Mouse (Mus musculus): Measurements from ENCODE around the gene Tmem253. TPM values are rescaled to one million over a fixed set of nuclear protein-coding genes. Genes with fewer than 3 reads are reported as not detected.
A peak's percentile ranks its signal among the peaks of the same experiment; 100 is the strongest.

Tmem253 gene
- total RNA-seq (2014; rRNA removed; ENCODE audit: low replicate concordance), result 0.57 TPM in 1 of 2 replicates, not detected in the other
- polyA plus RNA-seq (2015; fragmentation: Nextera tagmentation; extraction: Ambion mirVana), result 0.18 and 1.0 TPM in 2 replicates

- Histone ChIP-seq H3K27ac (ENCODE audit: low read depth) (peak within 1 kb of the TSS; percentile 99), H3K4me1 (ENCODE audit: control insufficient read depth, insufficient read depth) (peaks cover 31% of the 10 kb centered on the region), H3K4me2 (ENCODE audit: low read depth, low read length) (peak within 1 kb of the TSS; percentile 87), H3K9ac (replicated peaks; ENCODE audit: low read depth, low read length) (peak within 1 kb of the TSS; percentile 97), H3K36me3 (replicated peaks; ENCODE audit: control insufficient read depth, insufficient read depth, low read length) (no peaks in the 10 kb centered on the region), H3K4me3 (ENCODE audit: low read depth, low read length) (peak within 1 kb of the TSS; percentile 86), H3K9me3 (replicated peaks; ENCODE audit: control insufficient read depth, low read length) (no peaks in the 10 kb centered on the region), H3K27me3 (ENCODE audit: control insufficient read depth, insufficient read depth, low read length) (no peaks in the 10 kb centered on the region)
- TF ChIP-seq EP300 (IDR thresholded peaks at IDR 0.05; ENCODE audit: low read depth) (no peak), CTCF (IDR thresholded peaks at IDR 0.05; ENCODE audit: low read depth) (no peak)
- DNase-seq (ENCODE audit: low spot score) (peak; percentile 43), ATAC-seq (ENCODE audit: insufficient read depth, low read depth) (no peak)
- WGBS, result 19% methylated on average over 6 of the region's 6 CpGs
These were observed at the start of gene Tmem253 for GRCm38 (mm10) chr14:52015445-52016100. TSS of gene Tmem253 (plus strand) at chr14:52015658.

- WGBS, result 77% methylated on average over 3 of the region's 3 CpGs
- Histone ChIP-seq H3K27me3 (ENCODE audit: control insufficient read depth, insufficient read depth, low read length) (no peaks in the 10 kb centered on the region), H3K4me2 (ENCODE audit: low read depth, low read length) (no peak overlapping the region), H3K4me3 (ENCODE audit: low read depth, low read length) (no peak overlapping the region), H3K9me3 (replicated peaks; ENCODE audit: control insufficient read depth, low read length) (no peaks in the 10 kb centered on the region), H3K4me1 (ENCODE audit: control insufficient read depth, insufficient read depth) (no peaks in the 10 kb centered on the region), H3K27ac (ENCODE audit: low read depth) (no peak overlapping the region), H3K9ac (replicated peaks; ENCODE audit: low read depth, low read length) (no peak overlapping the region), H3K36me3 (replicated peaks; ENCODE audit: control insufficient read depth, insufficient read depth, low read length) (no peaks in the 10 kb centered on the region)
- ATAC-seq (ENCODE audit: insufficient read depth, low read depth) (no peak), DNase-seq (ENCODE audit: low spot score) (no peak)
- no peak for TF ChIP-seq EP300 (IDR thresholded peaks at IDR 0.05; ENCODE audit: low read depth)
- no peak for TF ChIP-seq CTCF (IDR thresholded peaks at IDR 0.05; ENCODE audit: low read depth)
These were observed 48.1 kb upstream of the Tmem253 start for GRCm38 (mm10) chr14:51967400-51967799.

GRCm38 (mm10) chr14:51979252-51979651 lies 36.2 kb upstream of the Tmem253 start:
- 80% methylated on average over 3 of the region's 3 CpGs for WGBS
- Histone ChIP-seq H3K36me3 (replicated peaks; ENCODE audit: control insufficient read depth, insufficient read depth, low read length) (no peaks in the 10 kb centered on the region), H3K9ac (replicated peaks; ENCODE audit: low read depth, low read length) (no peak overlapping the region), H3K4me1 (ENCODE audit: control insufficient read depth, insufficient read depth) (no peaks in the 10 kb centered on the region; the same call in 1 of the 2 replicates), H3K9me3 (replicated peaks; ENCODE audit: control insufficient read depth, low read length) (no peaks in the 10 kb centered on the region), H3K27ac (ENCODE audit: low read depth) (no peak overlapping the region), H3K27me3 (ENCODE audit: control insufficient read depth, insufficient read depth, low read length) (no peaks in the 10 kb centered on the region), H3K4me2 (ENCODE audit: low read depth, low read length) (no peak overlapping the region), H3K4me3 (ENCODE audit: low read depth, low read length) (no peak overlapping the region)
- ATAC-seq (ENCODE audit: insufficient read depth, low read depth), result no peak
- DNase-seq (ENCODE audit: low spot score), result no peak
- TF ChIP-seq CTCF (IDR thresholded peaks at IDR 0.05; ENCODE audit: low read depth) (no peak), EP300 (IDR thresholded peaks at IDR 0.05; ENCODE audit: low read depth) (no peak)

GRCm38 (mm10) chr14:51983251-51983650 lies 32.2 kb upstream of the Tmem253 start:
- 65% methylated on average over 4 of the region's 4 CpGs for WGBS
- Histone ChIP-seq H3K4me1 (ENCODE audit: control insufficient read depth, insufficient read depth) (no peaks in the 10 kb centered on the region; the same call in none of the 2 replicates), H3K9me3 (replicated peaks; ENCODE audit: control insufficient read depth, low read length) (no peaks in the 10 kb centered on the region), H3K27ac (ENCODE audit: low read depth) (no peak overlapping the region), H3K9ac (replicated peaks; ENCODE audit: low read depth, low read length) (no peak overlapping the region), H3K4me2 (ENCODE audit: low read depth, low read length) (no peak overlapping the region), H3K4me3 (ENCODE audit: low read depth, low read length) (no peak overlapping the region), H3K27me3 (ENCODE audit: control insufficient read depth, insufficient read depth, low read length) (no peaks in the 10 kb centered on the region), H3K36me3 (replicated peaks; ENCODE audit: control insufficient read depth, insufficient read depth, low read length) (no peaks in the 10 kb centered on the region; the same call in 1 of the 2 replicates)
- ATAC-seq (ENCODE audit: insufficient read depth, low read depth) (no peak), DNase-seq (ENCODE audit: low spot score) (no peak)
- no peak for TF ChIP-seq EP300 (IDR thresholded peaks at IDR 0.05; ENCODE audit: low read depth)
- TF ChIP-seq CTCF (IDR thresholded peaks at IDR 0.05; ENCODE audit: low read depth), result 0 out of 2 replicates have a peak, but pooled peaks have one; percentile 2

GRCm38 (mm10) chr14:51983855-51984246 lies 31.6 kb upstream of the Tmem253 start:
- Histone ChIP-seq H3K9ac (replicated peaks; ENCODE audit: low read depth, low read length) (peak overlapping the region; percentile 83; the same call in 1 of the 2 replicates), H3K4me1 (ENCODE audit: control insufficient read depth, insufficient read depth) (no peaks in the 10 kb centered on the region; the same call in none of the 2 replicates), H3K4me3 (ENCODE audit: low read depth, low read length) (peak overlapping the region; percentile 81), H3K27me3 (ENCODE audit: control insufficient read depth, insufficient read depth, low read length) (no peaks in the 10 kb centered on the region), H3K9me3 (replicated peaks; ENCODE audit: control insufficient read depth, low read length) (no peaks in the 10 kb centered on the region), H3K4me2 (ENCODE audit: low read depth, low read length) (peak overlapping the region; percentile 95), H3K36me3 (replicated peaks; ENCODE audit: control insufficient read depth, insufficient read depth, low read length) (no peaks in the 10 kb centered on the region; the same call in 1 of the 2 replicates), H3K27ac (ENCODE audit: low read depth) (no peak overlapping the region)
- DNase-seq (ENCODE audit: low spot score) (no peak), ATAC-seq (ENCODE audit: insufficient read depth, low read depth) (no peak)
- WGBS, result 27% methylated on average over 10 of the region's 10 CpGs
- TF ChIP-seq CTCF (IDR thresholded peaks at IDR 0.05; ENCODE audit: low read depth), result no peak
- TF ChIP-seq EP300 (IDR thresholded peaks at IDR 0.05; ENCODE audit: low read depth), result no peak
